Mouse (Mus musculus) heart, embryonic 16.5 days (tissue): Measurements from ENCODE around the gene Gpld1. TPM values are rescaled to one million over a fixed set of nuclear protein-coding genes. Genes with fewer than 3 reads are reported as not detected.

Experiments
- ATAC-seq: fragments of 200-750 bp; cut with Nextera tagmentation; replicated peaks from 2 replicates; pipeline ENCODE4 v1.8.0; 2017; ENCODE audit warnings: moderate number of reproducible peaks; ENCODE audit not compliant: insufficient read depth, low FRiP score; ENCODE audit errors: extremely low read depth
- H3K27ac ChIP-seq: fragments of 300-500 bp; sonication (generic); 2 replicates; pipeline ENCODE4 v1.5.1; 2014; ENCODE audit warnings: mild to moderate bottlenecking, low read length, control low read depth, moderate library complexity
- H3K27me3 ChIP-seq: fragments of 300-500 bp; sonication (generic); 2 replicates; pipeline ENCODE4 v1.6.1; 2014; ENCODE audit warnings: low read length, mixed read lengths; ENCODE audit not compliant: control insufficient read depth, insufficient read depth
- H3K36me3 ChIP-seq: fragments of 300-500 bp; sonication (generic); 2 replicates; pipeline ENCODE4 v1.6.1; 2014; ENCODE audit not compliant: control insufficient read depth, insufficient read depth
- H3K4me1 ChIP-seq: fragments of 300-500 bp; sonication (generic); 2 replicates; pipeline ENCODE4 v1.6.1; 2014; ENCODE audit warnings: low read length, mixed read lengths; ENCODE audit not compliant: control insufficient read depth, insufficient read depth
- H3K4me2 ChIP-seq: fragments of 300-500 bp; sonication (generic); 2 replicates; pipeline ENCODE4 v1.6.1; 2014; ENCODE audit warnings: low read depth, mild to moderate bottlenecking, control low read depth, low read length
- H3K4me3 ChIP-seq: fragments of 300-500 bp; sonication (generic); 2 replicates; pipeline ENCODE4 v1.5.1; 2014; ENCODE audit warnings: mild to moderate bottlenecking, control low read depth, low read length
- H3K9ac ChIP-seq: fragments of 300-500 bp; sonication (generic); 2 replicates; pipeline ENCODE4 v1.6.1; 2014; ENCODE audit warnings: low read length, control low read depth
- H3K9me3 ChIP-seq: fragments of 300-500 bp; sonication (generic); replicated peaks from 2 replicates; pipeline ENCODE4 v1.6.1; 2016; ENCODE audit warnings: low read length; ENCODE audit not compliant: control insufficient read depth
- WGBS: fragments of 180-500 bp; shearing (Covaris S2); extraction: QIAGEN DNeasy Blood & Tissue Kit; methylation state at CpG from one replicate; pipeline ENCODE4 v1.1.7; 2014; 5-methylcytosine and 5-hydroxymethylcytosine counted together
- polyA plus RNA-seq: library from polyadenylated mRNA; unstranded; fragments of >200 nt; fragmentation: Nextera tagmentation; extraction: Ambion mirVana; gene quantifications from 2 replicates; pipeline ENCODE4 v1.2.1, GENCODE M21; 2015

Gene Gpld1
- polyA plus RNA-seq, 1 experiment from 2014 or later, result 0.25 TPM

DNA sequence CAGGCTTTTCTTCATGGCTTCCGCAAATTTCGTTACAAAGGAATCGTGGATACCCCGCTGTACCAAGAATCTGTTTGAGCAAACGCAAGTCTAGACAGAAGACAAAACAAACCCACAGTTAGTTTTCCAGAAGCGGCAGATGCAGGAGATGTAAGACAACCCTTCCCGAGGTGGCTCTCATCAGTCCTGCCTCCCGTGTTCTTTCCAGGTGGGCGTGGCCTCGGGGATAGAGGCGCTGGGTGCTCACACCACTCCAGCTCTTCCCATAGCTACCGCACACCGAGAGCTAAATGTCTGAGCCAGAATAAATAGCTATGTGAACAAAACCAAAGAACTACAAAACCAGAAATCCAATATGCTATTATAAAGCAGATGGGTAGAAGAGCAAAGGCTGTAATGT is 27.1 kb upstream of the Gpld1 start:
- 65% methylated on average over 13 of the region's 13 CpGs for WGBS
- Histone ChIP-seq H3K9ac (no peak overlapping the region), H3K4me3 (no peak overlapping the region), H3K27ac (no peak overlapping the region), H3K9me3 (no peaks in the 10 kb centered on the region), H3K4me2 (no peak overlapping the region), H3K36me3 (peaks cover 19% of the 10 kb centered on the region), H3K4me1 (peaks cover 6% of the 10 kb centered on the region; the same call in 1 of the 2 replicates), H3K27me3 (no peaks in the 10 kb centered on the region)
- no peak for ATAC-seq

DNA sequence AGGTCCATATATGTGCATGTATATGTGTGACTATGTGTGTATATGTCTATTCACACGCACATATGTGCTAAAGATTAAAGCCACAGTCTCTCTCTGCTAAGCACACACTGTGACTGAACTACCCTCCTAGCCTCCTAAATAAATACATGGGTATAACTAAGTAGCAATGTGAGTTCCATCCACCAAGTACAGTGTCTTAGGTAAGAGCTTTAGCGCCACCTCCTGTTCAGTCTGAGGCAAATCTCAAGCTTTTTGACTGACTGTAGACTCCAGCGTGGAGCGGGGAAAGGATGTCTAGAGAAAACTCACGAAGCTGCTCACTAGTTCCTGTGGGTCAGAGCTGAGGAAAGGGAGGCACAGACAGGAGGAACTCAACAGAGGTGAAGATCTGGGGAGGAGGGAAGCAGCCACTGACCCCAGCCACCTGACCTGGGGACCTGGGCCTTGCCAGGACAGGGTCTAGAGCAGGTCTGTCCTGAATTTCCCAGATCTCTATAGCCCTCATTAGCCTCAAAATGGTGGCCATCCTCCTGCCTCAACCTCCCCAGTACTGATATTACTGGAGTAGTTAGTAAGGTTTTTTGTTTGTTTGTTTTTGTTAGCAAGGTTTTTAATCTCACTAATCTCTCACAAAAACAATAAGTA is 22.5 kb upstream of the Gpld1 start:
- 17% methylated on average over 5 of the region's 5 CpGs for WGBS
- H3K9me3 ChIP-seq, result no peaks in the 10 kb centered on the region
- ATAC-seq, result peak; percentile 58
- peaks cover 24% of the 10 kb centered on the region for H3K36me3 ChIP-seq
- no peaks in the 10 kb centered on the region for H3K27me3 ChIP-seq
- no peak overlapping the region for H3K4me3 ChIP-seq
- no peak overlapping the region for H3K9ac ChIP-seq
- H3K27ac ChIP-seq, result no peak overlapping the region
- no peak overlapping the region for H3K4me2 ChIP-seq
- no peaks in the 10 kb centered on the region for H3K4me1 ChIP-seq

DNA sequence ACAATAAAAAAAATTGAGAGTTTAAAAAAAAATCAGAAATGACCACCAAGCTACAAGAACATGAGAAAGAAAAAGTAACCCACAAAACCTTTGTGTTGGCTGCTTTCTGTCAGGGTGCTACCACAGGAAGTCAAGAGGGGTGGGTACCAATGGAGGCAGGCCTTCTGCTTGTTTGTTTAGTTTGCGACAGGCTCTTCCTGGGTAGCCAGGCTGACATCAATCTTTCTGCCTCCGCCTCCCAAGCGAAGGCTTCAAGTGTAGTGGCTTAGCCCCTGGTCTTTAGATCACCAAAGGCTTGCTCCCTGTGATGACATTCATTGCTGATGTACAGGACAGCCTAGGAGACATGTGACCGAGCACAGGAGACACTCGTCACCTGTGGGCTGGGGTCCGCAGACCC is 21.7 kb upstream of the Gpld1 start:
- 79% methylated on average over 6 of the region's 6 CpGs for WGBS
- Histone ChIP-seq H3K4me3 (no peak overlapping the region), H3K9me3 (no peaks in the 10 kb centered on the region), H3K9ac (no peak overlapping the region), H3K27me3 (no peaks in the 10 kb centered on the region), H3K36me3 (peaks cover 24% of the 10 kb centered on the region), H3K4me1 (no peaks in the 10 kb centered on the region), H3K4me2 (no peak overlapping the region), H3K27ac (no peak overlapping the region)
- ATAC-seq, result no peak

DNA sequence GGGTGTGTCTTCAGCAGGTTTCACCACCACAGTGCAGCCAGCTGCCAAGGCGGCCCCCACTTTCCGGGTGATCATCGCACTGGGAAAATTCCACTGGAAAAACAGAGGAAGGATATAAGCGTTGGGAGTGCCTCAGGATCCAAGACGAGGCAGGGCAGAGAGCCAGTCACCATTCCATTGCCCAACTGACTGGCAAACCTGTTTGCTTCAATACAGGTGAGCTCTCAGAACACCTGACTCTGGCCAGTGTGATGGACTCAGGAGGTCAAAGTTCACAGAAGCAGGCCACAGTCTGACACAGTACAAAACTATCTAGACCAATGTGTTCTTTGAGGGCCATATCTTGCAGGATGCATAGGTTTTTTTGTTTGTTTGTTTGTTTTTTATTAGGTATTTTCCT is 19.0 kb upstream of the Gpld1 start:
- Histone ChIP-seq H3K9ac (no peak overlapping the region), H3K27me3 (no peaks in the 10 kb centered on the region), H3K4me2 (no peak overlapping the region), H3K27ac (no peak overlapping the region), H3K4me3 (no peak overlapping the region), H3K36me3 (peaks cover 16% of the 10 kb centered on the region), H3K9me3 (no peaks in the 10 kb centered on the region), H3K4me1 (peaks cover 6% of the 10 kb centered on the region; the same call in 1 of the 2 replicates)
- 85% methylated on average over 5 of the region's 5 CpGs for WGBS
- ATAC-seq, result no peak

DNA sequence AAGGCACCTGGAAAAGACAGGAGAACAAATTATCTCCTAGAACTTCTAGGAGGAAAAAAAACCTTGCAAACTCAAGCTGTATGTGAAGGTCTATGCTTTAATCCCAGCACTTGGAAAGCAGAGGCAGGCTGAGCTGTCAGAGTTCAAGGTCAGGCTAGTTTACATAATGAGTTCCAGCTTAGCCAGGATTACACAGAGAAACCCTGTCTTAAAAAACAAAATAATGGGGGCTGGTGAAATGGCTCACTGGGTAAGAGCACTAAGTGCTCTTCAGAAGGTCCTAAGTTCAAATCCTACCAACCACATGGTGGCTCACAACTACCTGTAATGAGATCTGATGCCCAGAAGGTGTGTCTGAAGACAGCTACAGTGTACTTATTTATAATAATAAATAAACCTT is 12.4 kb upstream of the Gpld1 start:
- Histone ChIP-seq H3K36me3 (no peaks in the 10 kb centered on the region), H3K4me1 (peaks cover 10% of the 10 kb centered on the region; the same call in 1 of the 2 replicates), H3K9ac (no peak overlapping the region), H3K27me3 (no peaks in the 10 kb centered on the region), H3K27ac (no peak overlapping the region), H3K4me3 (no peak overlapping the region), H3K4me2 (no peak overlapping the region), H3K9me3 (no peaks in the 10 kb centered on the region)
- no peak for ATAC-seq

DNA sequence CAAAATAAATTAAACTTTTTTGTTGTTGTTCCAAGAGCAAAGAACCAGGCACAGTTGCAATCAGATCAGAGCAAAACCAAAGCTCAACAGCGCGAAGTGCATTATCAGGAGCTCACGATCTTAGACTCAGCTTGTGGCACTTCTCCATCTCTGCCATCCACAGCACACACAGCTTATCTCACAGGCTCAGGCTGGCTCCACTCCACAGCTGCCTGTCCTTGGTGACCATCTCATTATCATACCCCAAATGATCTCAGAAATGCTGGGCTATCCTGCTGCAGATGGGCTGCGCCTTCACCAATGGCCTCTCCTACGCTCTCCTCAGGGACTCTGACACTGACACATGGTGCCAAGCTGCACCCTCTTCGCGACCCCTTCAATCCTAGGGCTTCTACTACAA is 9.8 kb upstream of the Gpld1 start:
- Histone ChIP-seq H3K27me3 (no peaks in the 10 kb centered on the region), H3K4me1 (peaks cover 11% of the 10 kb centered on the region), H3K9me3 (no peaks in the 10 kb centered on the region), H3K27ac (no peak overlapping the region), H3K4me3 (no peak overlapping the region), H3K36me3 (no peaks in the 10 kb centered on the region), H3K4me2 (no peak overlapping the region), H3K9ac (no peak overlapping the region)
- no peak for ATAC-seq
- WGBS, result 78% methylated on average over 7 of the region's 7 CpGs

DNA sequence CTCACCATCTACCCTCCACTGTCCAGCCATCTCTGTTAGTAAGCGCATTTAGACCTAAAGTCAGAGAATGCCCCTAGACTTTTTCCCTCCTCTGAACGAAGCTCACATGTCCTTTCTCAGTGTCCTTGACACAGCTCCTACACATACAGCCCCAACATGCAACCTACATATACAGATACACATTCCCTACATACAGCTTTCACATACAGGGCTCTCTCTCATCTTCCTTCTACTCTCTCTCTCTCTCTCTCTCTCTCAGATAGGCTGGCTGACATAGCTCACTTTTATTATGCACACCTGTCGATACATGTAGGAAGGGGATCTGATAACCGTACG is 6.2 kb upstream of the Gpld1 start:
- H3K4me2 ChIP-seq, result peak overlapping the region; percentile 62
- H3K4me1 ChIP-seq, result peaks cover 12% of the 10 kb centered on the region
- H3K9ac ChIP-seq, result peak overlapping the region; percentile 97
- peak overlapping the region; percentile 82; the same call in 1 of the 2 replicates for H3K27ac ChIP-seq
- H3K36me3 ChIP-seq, result no peaks in the 10 kb centered on the region
- no peaks in the 10 kb centered on the region for H3K27me3 ChIP-seq
- H3K9me3 ChIP-seq, result no peaks in the 10 kb centered on the region
- 33% methylated on average over 5 of the region's 5 CpGs for WGBS
- H3K4me3 ChIP-seq, result peak overlapping the region; percentile 72
- no peak for ATAC-seq

DNA sequence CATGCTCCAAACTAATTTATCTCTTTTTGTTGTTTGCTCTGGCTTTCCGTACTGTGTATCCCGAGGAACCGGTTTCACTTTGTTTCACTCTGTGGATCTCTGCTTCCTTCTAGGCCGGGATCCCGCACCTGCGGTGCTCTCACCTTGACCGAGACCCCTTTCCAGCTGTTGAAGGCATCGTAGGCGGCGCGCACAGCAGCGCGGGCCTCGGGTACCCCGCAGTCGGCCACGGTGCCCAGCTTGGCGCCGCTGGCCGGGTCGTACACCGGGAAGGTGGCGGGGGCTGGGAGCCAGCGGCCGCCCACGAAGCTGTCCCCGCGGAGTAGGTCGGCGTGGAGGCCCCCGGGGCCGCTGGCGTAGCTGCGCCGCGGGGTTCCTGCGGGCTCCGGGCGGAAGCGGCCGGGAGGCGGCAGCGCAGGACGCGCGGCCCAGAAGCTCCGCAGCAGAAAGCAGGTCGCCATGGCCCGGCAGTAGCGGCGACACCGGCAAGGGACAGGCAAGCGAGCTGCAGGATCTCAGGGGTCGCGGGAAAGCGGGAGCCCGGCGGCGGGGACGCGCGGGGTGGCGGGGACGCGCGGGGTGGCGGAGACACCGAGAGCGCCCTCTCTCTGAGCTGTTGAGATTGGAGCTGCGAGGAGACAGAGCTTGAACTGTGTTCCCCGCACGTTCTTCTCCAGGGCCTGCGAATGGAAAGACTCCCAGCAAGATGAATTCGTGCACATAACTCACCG is 5.7 kb upstream of the Gpld1 start, which contains the start of gene Aldh5a1:
Gene Aldh5a1 (minus strand): TSS at position 554 of the 731 bp plus-strand sequence.
- under 1% methylated on average over 67 of the region's 75 CpGs for WGBS

DNA sequence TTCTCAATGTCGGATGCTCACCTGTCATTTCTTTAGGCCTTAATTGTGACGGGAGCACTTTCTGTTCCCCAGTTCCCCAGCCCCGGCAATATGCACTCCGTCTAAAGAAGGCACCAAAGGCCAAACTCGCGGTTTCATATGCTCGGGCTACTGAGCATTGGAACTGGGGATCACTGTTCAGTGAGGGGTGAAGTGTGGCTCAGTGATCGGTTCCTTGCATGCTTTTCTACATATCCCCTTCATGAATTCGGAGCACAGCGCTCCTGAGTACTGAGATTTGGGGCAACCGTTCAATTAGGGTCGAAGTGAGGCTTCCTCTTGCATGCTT is 5.1 kb upstream of the Gpld1 start:
- H3K4me3 ChIP-seq, result peak overlapping the region; percentile 72
- no peaks in the 10 kb centered on the region; the same call in 1 of the 2 replicates for H3K27me3 ChIP-seq
- peak overlapping the region; percentile 62 for H3K4me2 ChIP-seq
- no peaks in the 10 kb centered on the region for H3K36me3 ChIP-seq
- H3K9me3 ChIP-seq, result no peaks in the 10 kb centered on the region
- peak overlapping the region; percentile 82; the same call in 1 of the 2 replicates for H3K27ac ChIP-seq
- 13% methylated on average over 12 of the region's 12 CpGs for WGBS
- H3K9ac ChIP-seq, result peak overlapping the region; percentile 97
- ATAC-seq, result peak; percentile 5; the same call in 1 of the 2 replicates
- peaks cover 12% of the 10 kb centered on the region for H3K4me1 ChIP-seq

More for the DNA sequence above, 5.7 kb upstream of the Gpld1 start, which contains the start of gene Aldh5a1:
- Histone ChIP-seq H3K27ac (peak within 1 kb of the TSS; percentile 82), H3K4me1 (peaks cover 12% of the 10 kb centered on the region), H3K27me3 (no peaks in the 10 kb centered on the region), H3K9ac (peak within 1 kb of the TSS; percentile 97), H3K4me2 (peak within 1 kb of the TSS; percentile 62), H3K36me3 (no peaks in the 10 kb centered on the region), H3K9me3 (no peaks in the 10 kb centered on the region), H3K4me3 (peak within 1 kb of the TSS; percentile 72)
- peak; percentile 86 for ATAC-seq
